Mouse (Mus musculus): ENCODE data around the gene Mast4. TPM values are rescaled to one million over a fixed set of nuclear protein-coding genes. Genes with fewer than 3 reads are reported as not detected.
A peak's percentile ranks its signal among the peaks of the same experiment; 100 is the strongest.

The Mast4 gene
- total RNA-seq, 2 experiments from 2014 or later, result 45.9 to 49.2 TPM

- intact Hi-C loops (cut with DNase I), result no loop called here
These were observed 129.1 kb downstream of the Mast4 start for GRCm38 (mm10) chr13:103205191-103205590.

GRCm38 (mm10) chr13:103203376-103203895, 130.9 kb downstream of the Mast4 start:
- intact Hi-C loops (cut with DNase I), result no loop called here

More at GRCm38 (mm10) chr13:103205191-103205590, 129.1 kb downstream of the Mast4 start:
- DNase-seq, result no peak

GRCm38 (mm10) chr13:103201016-103201760, 133.1 kb downstream of the Mast4 start:
- intact Hi-C loops (cut with DNase I), result no loop called here
- no peak for DNase-seq

More at GRCm38 (mm10) chr13:103203376-103203895, 130.9 kb downstream of the Mast4 start:
- no peak for DNase-seq

GRCm38 (mm10) chr13:103199823-103200660, 134.3 kb downstream of the Mast4 start:
- DNase-seq, result no peak
- intact Hi-C loops (cut with DNase I), result no loop called here

- intact Hi-C loops (cut with DNase I), result no loop called here
- DNase-seq, result no peak
These were observed 135.9 kb downstream of the Mast4 start for GRCm38 (mm10) chr13:103198210-103198940.

GRCm38 (mm10) chr13:103196307-103196706, 138.0 kb downstream of the Mast4 start:
- no peak for DNase-seq
- intact Hi-C loops (cut with DNase I), result no loop called here

GRCm38 (mm10) chr13:103195847-103196246, 138.4 kb downstream of the Mast4 start:
- intact Hi-C loops (cut with DNase I), result no loop called here
- no peak for DNase-seq

- intact Hi-C loops (cut with DNase I), result no loop called here
- DNase-seq, result no peak
These were observed 150.7 kb downstream of the Mast4 start for GRCm38 (mm10) chr13:103183566-103183965.

GRCm38 (mm10) chr13:103181836-103182235, 152.5 kb downstream of the Mast4 start:
- intact Hi-C loops (cut with DNase I), result no loop called here
- no peak for DNase-seq

GRCm38 (mm10) chr13:103176871-103177270, 157.4 kb downstream of the Mast4 start:
- intact Hi-C loops (cut with DNase I), result no loop called here
- no peak for DNase-seq

- DNase-seq, result peak; percentile 22 to 25
- intact Hi-C loops (cut with DNase I), result loop anchor here (1.0 to 5.0 kb wide), 3 partner anchors 158 to 523 kb away; partner anchors contain the start of gene Mast4
These were observed 159.9 kb downstream of the Mast4 start for GRCm38 (mm10) chr13:103174431-103174830.

- peak; percentile 64 to 83 for DNase-seq
- intact Hi-C loops (cut with DNase I), result loop anchor here (1.0 to 5.0 kb wide), 3 partner anchors 159 to 524 kb away; partner anchors contain the start of gene Mast4
These were observed 160.6 kb downstream of the Mast4 start for GRCm38 (mm10) chr13:103173545-103174182.

GRCm38 (mm10) chr13:103151944-103152343, 182.4 kb downstream of the Mast4 start:
- DNase-seq, result no peak
- intact Hi-C loops (cut with DNase I), result no loop called here

GRCm38 (mm10) chr13:103151171-103151570, 183.1 kb downstream of the Mast4 start:
- intact Hi-C loops (cut with DNase I), result no loop called here
- no peak for DNase-seq

- no peak for DNase-seq
- intact Hi-C loops (cut with DNase I), result no loop called here
These were observed 183.6 kb downstream of the Mast4 start for GRCm38 (mm10) chr13:103150671-103151070.

- no peak for DNase-seq
- intact Hi-C loops (cut with DNase I), result no loop called here
These were observed 184.9 kb downstream of the Mast4 start for GRCm38 (mm10) chr13:103149415-103149814.

- intact Hi-C loops (cut with DNase I), result no loop called here
These were observed 190.0 kb downstream of the Mast4 start for GRCm38 (mm10) chr13:103144343-103144742.

GRCm38 (mm10) chr13:103141304-103141703, 193.0 kb downstream of the Mast4 start:
- intact Hi-C loops (cut with DNase I), result no loop called here
- no peak for DNase-seq

More at GRCm38 (mm10) chr13:103144343-103144742, 190.0 kb downstream of the Mast4 start:
- no peak for DNase-seq

- intact Hi-C loops (cut with DNase I), result no loop called here
- DNase-seq, result no peak
These were observed 194.2 kb downstream of the Mast4 start for GRCm38 (mm10) chr13:103140051-103140450.

- DNase-seq, result no peak
- intact Hi-C loops (cut with DNase I), result no loop called here
These were observed 196.0 kb downstream of the Mast4 start for GRCm38 (mm10) chr13:103138298-103138697.
